Mouse (Mus musculus): ENCODE results near the gene Dclre1a. TPM values are rescaled to one million over a fixed set of nuclear protein-coding genes. Genes with fewer than 3 reads are reported as not detected.
"Not testable (repeated sequence)": the region's sequence is repeated elsewhere in the genome, so short reads cannot be mapped to it uniquely, and the experiment has no call there.

Dclre1a gene
- polyA plus RNA-seq, 1 experiment from 2014 or later: 9.6 TPM

DNA sequence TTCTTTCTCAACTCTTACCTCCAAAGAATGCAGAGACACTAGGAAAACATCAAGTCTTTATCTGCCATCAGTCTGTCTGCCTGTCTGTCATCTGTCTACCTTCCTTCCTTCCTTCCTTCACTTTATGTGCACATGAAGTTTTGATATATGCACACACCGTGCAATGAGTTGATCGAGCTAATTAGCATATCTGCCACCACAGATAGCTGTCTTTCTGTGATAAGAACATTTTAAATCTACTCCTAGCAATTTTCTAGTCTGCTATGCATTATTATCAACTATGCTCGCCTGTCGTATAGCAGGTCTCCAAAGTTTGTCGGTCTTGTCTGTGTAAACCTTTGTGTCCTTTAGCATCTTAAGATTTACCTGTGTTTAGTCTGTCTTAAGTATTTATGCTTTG, 44.5 kb downstream of the Dclre1a start:
- H3K27me3 ChIP-seq: not testable (repeated sequence)
- no CpG with 5 or more reads among the region's 5 CpGs for whole genome bisulfite sequencing

GRCm38 (mm10) chr19:56503069-56503468, 45.0 kb downstream of the Dclre1a start:
- not testable (repeated sequence) for H3K4me1 ChIP-seq (replicated peaks); H3K27ac ChIP-seq (replicated peaks); H3K27me3 ChIP-seq; ATAC-seq (ENCODE audit: low FRiP score, low read depth); H3K9me3 ChIP-seq; H3K36me3 ChIP-seq; H3K4me3 ChIP-seq; H3K9ac ChIP-seq; H3K4me2 ChIP-seq
- WGBS: no CpG with 5 or more reads among the region's 5 CpGs

More for the DNA sequence above, 44.5 kb downstream of the Dclre1a start:
- not testable (repeated sequence) for H3K36me3 ChIP-seq; H3K9ac ChIP-seq; H3K4me3 ChIP-seq; H3K4me2 ChIP-seq; ATAC-seq (ENCODE audit: low FRiP score, low read depth); H3K9me3 ChIP-seq; H3K27ac ChIP-seq (replicated peaks); H3K4me1 ChIP-seq (replicated peaks)

DNA sequence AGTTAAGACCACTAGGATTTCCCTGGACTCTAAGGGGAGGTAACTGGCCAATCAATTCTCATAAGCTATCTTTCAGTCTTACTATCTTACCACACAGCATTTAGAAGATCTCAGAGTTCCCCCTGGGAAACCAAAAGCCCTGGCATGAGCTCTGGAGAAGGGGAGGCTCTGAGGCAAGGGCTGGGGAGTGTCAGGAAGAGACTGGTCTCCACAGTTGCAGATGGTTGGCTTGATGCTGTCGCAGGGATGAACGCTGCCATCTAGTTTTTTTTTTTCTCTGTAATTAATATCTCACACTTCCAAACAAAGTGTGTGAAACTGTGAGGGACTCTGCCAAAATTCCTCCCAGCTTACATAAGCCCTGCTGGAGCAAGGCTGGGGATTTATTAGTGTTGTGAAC, 53.9 kb downstream of the Dclre1a start:
- H3K27ac ChIP-seq (replicated peaks); H3K27me3 ChIP-seq; H3K4me3 ChIP-seq; H3K9ac ChIP-seq; H3K36me3 ChIP-seq; ATAC-seq (ENCODE audit: low FRiP score, low read depth); H3K4me2 ChIP-seq; H3K4me1 ChIP-seq (replicated peaks); H3K9me3 ChIP-seq: not testable (repeated sequence)
- WGBS: no CpG with 5 or more reads among the region's 2 CpGs

GRCm38 (mm10) chr19:56489601-56490000, 58.4 kb downstream of the Dclre1a start:
- Histone ChIP-seq H3K27me3 (no peaks in the 10 kb centered on the region), H3K4me1 (replicated peaks) (peaks cover 19% of the 10 kb centered on the region), H3K36me3 (no peaks in the 10 kb centered on the region), H3K9ac (no peak overlapping the region), H3K27ac (replicated peaks) (no peak overlapping the region), H3K9me3 (no peaks in the 10 kb centered on the region), H3K4me3 (no peak overlapping the region), H3K4me2 (no peak overlapping the region)
- 79% methylated on average over 6 of the region's 6 CpGs for WGBS
- ATAC-seq (ENCODE audit: low FRiP score, low read depth): no peak

- no peaks in the 10 kb centered on the region for H3K9me3 ChIP-seq
- H3K4me1 ChIP-seq (replicated peaks): peaks cover 23% of the 10 kb centered on the region
- no peak overlapping the region for H3K9ac ChIP-seq
- no peak for ATAC-seq (ENCODE audit: low FRiP score, low read depth)
- H3K4me2 ChIP-seq: no peak overlapping the region
- H3K27ac ChIP-seq (replicated peaks): no peak overlapping the region
- H3K27me3 ChIP-seq: no peaks in the 10 kb centered on the region
- WGBS: 97% methylated on average over 2 of the region's 2 CpGs
- no peaks in the 10 kb centered on the region for H3K36me3 ChIP-seq
- H3K4me3 ChIP-seq: no peak overlapping the region
Observed at GRCm38 (mm10) chr19:56487339-56487738, 60.7 kb downstream of the Dclre1a start.

DNA sequence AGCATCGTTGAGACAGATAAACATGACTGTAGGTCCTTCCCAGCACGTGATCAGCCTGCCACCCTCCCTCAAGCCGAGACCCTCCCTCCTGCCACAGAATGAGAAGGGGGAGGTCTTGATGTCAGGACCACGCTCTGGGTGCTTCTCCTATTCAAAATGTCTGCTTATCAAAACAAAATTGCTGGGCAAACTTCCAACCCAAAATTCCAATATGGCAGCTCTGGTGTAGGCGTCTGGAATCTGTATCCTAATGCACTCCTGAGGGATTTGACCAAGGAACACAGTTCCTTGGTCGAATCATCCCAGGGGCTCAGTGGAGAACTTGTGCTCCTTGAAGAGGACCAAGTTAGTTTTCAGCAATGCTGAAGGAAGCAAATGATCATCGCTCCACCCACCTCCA, 61.1 kb downstream of the Dclre1a start:
- H3K4me1 ChIP-seq (replicated peaks): peaks cover 23% of the 10 kb centered on the region
- no peak overlapping the region for H3K9ac ChIP-seq
- no peak for ATAC-seq (ENCODE audit: low FRiP score, low read depth)
- H3K36me3 ChIP-seq: no peaks in the 10 kb centered on the region
- H3K27ac ChIP-seq (replicated peaks): no peak overlapping the region
- H3K4me3 ChIP-seq: no peak overlapping the region
- no peaks in the 10 kb centered on the region for H3K9me3 ChIP-seq
- WGBS: 91% methylated on average over 7 of the region's 7 CpGs
- H3K4me2 ChIP-seq: no peak overlapping the region
- H3K27me3 ChIP-seq: no peaks in the 10 kb centered on the region

DNA sequence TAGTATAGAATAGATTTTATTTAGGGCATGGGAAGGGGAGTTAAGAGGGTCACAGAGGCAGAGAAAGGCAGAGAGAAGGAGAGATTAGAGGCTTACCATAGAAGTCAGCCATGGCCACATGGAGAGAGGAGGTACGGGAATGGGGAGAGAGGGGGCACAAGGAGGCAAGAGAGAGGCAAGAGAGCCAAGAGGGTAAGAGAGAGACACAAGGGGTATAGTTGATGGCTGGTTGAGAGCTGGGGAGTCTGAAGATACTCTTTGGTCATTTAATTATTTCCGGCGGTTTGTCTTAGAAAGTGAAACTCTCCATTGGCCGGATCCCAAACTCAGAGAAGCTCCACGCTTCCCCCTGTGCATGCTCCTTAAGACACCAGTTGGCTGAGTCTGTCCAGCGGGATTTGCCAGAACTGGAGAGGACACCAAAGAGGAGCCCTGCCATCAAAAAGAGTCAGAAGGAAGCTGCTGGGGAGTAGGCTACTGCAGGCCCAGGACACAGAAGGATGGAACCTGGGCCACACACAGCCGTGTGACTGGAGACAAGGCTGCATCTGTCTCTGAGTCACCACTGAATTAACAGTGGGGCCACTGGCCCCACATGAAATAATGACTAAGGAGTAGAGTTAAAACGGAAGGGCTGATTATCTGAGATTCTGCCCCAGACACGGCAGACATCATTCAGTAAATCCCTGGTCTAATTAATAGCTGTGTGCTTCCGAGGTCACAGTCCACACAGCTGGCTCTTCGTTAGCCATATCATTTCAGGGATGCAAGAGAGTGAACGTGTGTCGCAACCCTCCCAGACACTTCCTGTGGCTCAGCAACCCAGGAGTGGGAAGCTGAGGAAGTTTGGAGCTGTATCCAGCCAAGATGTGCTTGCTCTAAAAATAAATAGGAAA, 62.4 kb downstream of the Dclre1a start:
- Histone ChIP-seq H3K36me3 (no peaks in the 10 kb centered on the region), H3K4me3 (no peak overlapping the region), H3K4me1 (replicated peaks) (peaks cover 23% of the 10 kb centered on the region), H3K9me3 (no peaks in the 10 kb centered on the region), H3K9ac (no peak overlapping the region), H3K4me2 (0 out of 2 replicates have a peak overlapping the region, but pooled peaks have one; percentile 6), H3K27ac (replicated peaks) (peak overlapping the region; percentile 2; the same call in 1 of the 2 replicates), H3K27me3 (no peaks in the 10 kb centered on the region)
- 57% methylated on average over 13 of the region's 13 CpGs for WGBS
- ATAC-seq (ENCODE audit: low FRiP score, low read depth): no peak

DNA sequence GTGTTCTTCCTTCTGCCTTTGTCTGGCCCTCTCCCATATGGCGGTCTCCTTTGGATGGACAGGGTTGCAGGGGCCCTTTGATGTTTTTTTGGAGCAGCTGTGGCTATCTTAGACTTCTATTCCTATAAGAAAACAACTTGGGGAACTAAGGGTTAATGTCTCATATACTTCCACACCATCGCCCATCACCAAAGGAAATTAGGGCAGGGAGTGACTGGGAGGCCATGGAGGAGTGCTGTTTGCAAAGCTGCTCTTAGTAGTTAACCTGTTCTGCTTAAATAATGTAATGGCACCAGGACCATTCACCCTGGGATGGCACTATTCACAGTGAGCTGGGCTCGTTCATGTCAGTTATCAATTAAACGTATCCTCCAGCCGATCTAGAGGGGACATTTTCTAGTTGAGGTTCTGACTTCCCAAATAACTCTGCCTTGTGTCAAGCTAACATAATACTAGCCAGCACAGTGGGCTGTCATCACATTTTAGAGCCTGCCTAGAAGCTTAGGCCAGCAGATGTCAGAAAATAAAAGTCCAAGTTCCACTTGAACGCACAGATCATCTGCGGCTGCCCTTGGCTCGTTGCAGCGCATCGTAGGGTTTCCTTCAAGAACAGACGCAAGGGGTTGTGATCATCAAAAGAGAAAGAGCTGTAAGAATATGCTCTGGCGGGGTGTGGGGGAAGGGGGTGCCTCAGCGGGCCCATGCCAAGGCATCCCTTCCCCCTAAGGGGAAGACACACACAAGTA, 63.2 kb downstream of the Dclre1a start:
- Histone ChIP-seq H3K27ac (replicated peaks) (no peak overlapping the region), H3K36me3 (no peaks in the 10 kb centered on the region), H3K4me1 (replicated peaks) (peaks cover 23% of the 10 kb centered on the region), H3K9ac (no peak overlapping the region), H3K27me3 (no peaks in the 10 kb centered on the region), H3K9me3 (no peaks in the 10 kb centered on the region), H3K4me3 (no peak overlapping the region), H3K4me2 (no peak overlapping the region)
- WGBS: 38% methylated on average over 13 of the region's 13 CpGs
- ATAC-seq (ENCODE audit: low FRiP score, low read depth): peak; percentile 34; the same call in 1 of the 2 replicates

Other genes starting within 250 kb of the Dclre1a start
- gene Nrap, start 158.2 kb downstream of the Dclre1a start, polyA plus RNA-seq (2015; fragmentation: Nextera tagmentation; extraction: Ambion mirVana): 0.25 and 0.38 TPM in 2 replicates
- 21.5 and 22.0 TPM in 2 replicates for gene Casp7, start 151.1 kb downstream of the Dclre1a start, polyA plus RNA-seq (2015; fragmentation: Nextera tagmentation; extraction: Ambion mirVana)
- gene Plekhs1, start 86.6 kb downstream of the Dclre1a start, polyA plus RNA-seq (2015; fragmentation: Nextera tagmentation; extraction: Ambion mirVana): 0.13 and 0.30 TPM in 2 replicates
- gene Nhlrc2, start within 50 bp of the Dclre1a start, polyA plus RNA-seq (2015; fragmentation: Nextera tagmentation; extraction: Ambion mirVana): 7.4 and 8.8 TPM in 2 replicates
- 0.93 and 1.1 TPM in 2 replicates for gene Adrb1, start 174.0 kb upstream of the Dclre1a start, polyA plus RNA-seq (2015; fragmentation: Nextera tagmentation; extraction: Ambion mirVana)